Mouse (Mus musculus) forelimb bud, embryonic 11.5 days (tissue): ENCODE results near the gene P4hb.

Experiments used
- DNase-seq: peaks from one replicate; pipeline ENCODE4 v3.0.0-alpha.2; 2012; ENCODE audit warnings: low read depth, low spot score

The P4hb gene

DNA sequence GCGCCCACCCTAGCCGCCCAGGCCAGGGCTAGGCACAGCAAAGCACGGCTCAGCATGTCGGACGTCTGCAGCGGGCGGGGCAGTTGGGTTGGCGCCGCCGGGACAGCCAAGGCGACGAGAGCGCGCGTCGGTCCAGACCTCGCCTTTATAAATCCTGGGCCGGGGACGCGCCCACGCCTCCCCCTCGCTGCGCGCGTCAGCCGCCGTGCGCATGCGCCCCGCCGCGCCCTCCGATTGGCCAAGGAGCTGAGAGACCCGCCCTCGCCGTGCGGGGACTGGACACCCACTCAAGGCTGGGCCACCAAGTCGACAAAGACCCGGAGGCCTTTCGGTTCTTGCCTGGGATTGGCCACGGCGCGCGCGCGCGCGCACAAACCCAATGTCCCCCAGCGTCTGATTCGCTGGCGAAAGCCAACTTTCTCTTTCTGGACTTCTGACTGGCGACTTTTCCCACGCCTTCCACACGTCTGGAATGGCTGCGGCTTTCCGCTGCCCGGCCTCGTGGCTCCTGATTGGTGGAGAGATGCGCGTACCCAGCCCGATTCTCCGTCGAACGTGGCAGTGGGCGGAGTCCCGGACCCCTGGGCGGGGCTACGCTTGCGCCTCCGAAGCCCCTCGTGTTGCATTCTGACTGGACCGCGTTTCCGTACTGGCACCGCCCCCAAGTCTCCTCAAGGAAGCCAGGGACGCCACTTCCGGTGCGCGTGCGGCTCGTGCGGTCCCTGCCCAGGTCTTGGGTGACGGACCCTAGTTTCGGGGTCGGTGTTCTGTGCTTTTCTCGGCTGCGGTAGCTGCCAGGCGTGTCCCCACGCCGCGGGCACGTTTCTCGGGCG lies at the start of gene P4hb:
Gene P4hb, minus strand, starts transcription at position 502 of the 833 bp plus-strand sequence.
- peak; percentile 100 for DNase-seq

DNA sequence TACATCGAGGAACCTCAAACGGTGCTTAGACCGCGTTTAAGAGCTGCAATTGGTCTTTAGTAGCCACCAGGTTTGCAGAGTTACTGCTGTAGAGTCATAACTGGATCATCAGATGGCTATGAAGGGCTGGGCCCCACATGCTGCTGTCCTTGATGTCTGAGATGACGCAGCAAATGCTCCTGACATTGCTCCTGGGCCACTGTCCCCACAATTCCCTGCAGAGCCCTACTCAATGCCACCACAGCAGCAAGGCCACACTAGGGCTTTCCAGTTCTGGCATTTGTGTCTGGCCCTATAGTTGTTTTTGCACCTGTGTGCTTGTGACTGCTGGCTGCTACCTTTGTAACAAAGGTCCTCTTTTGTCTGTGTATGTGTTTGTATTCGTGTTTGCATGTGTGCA lies 49.8 kb upstream of the P4hb start:
- DNase-seq, result no peak

DNA sequence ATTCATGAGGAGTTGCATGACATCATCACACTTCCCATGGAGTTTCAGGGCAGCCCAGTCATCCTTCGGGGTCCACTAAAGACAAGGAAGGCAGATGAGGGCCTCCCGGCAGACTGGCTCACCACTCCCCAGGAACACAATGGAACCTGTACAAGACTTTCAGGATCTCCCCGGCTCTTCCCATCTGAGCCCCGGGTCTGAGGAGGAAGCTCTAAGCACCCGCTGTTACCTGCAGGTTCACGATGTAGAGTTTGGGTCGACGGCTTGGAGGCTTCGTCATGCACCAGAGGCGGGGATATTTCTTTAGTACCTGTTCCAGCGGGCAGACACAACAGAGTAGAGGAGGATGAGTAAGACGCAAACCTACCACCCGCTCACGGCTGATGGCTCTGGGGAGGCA lies 47.1 kb upstream of the P4hb start:
- no peak for DNase-seq

DNA sequence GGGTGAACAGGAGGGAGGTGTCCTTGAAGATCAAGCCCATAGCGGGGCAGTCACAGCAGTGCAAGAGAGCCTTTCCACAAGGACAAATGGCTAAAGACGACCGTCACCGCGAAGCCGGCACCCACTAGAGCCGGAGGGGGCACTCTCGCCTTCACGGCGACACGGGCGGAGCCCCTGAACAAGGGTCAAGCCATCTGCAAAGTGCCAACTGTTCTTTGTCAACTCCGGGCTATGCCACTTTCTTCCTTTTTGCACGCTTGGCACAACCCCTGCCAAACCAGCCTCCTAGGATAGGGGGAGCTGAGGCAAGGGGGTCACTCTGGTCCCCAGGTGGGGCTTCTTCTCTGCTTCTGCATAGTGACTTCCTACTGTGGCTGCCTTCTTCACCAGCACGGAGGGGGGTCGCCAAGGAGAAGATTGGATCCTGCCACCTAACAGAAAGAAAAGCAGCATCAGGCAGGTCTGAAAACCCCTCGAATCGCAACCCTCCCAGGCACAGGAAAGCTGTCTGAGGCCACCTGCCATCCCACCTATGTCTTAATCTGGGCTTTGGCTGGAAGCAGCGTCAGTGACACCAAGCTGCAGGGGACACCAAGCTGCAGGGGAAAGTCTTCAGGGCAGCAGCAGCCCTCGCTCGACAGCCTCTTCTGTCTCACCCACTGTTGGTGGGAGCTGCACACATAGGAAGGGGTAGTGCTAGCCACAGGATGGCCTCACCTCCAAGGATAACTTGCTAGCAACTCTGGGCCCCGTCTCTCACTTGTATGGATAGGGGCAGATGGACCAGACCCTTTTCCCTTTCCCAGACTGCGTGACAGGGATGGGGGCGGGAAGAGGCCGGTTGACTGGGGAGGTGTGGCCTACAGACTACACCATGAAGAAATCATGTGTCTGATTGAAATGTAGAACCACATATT lies 45.8 kb upstream of the P4hb start:
- DNase-seq, result no peak

DNA sequence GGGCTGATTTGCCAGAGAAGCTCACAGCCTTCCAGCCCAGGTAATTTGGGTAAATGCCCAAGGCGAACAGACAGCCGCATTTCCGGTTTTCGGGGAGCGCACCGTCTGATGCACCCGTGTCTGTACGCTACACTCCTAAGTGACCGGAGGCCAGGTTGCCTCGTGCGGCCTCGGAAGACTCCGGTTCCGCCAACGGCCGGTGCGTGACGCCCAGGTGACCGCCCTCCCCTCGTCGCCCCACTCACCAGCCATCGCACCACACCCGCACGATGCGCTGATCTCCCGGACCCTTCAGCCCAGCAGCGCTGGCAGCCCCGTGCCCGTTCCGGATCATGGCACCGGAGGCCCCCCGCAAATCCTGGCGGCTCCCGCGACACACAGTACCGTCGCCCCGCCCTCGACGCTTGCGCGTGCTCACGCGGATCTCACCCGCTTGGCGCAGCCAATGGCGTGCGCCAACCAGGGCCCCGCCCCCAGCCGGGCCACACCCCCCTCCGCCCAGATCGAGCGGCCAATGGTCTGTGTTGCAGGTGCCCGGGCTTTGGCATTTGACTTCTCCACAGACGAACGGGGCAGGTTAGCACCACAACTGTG lies 44.6 kb upstream of the P4hb start, which contains the start of gene Pcyt2:
Gene Pcyt2, minus strand, starts transcription at position 418 of the 594 bp plus-strand sequence.
- DNase-seq, result peak; percentile 89

DNA sequence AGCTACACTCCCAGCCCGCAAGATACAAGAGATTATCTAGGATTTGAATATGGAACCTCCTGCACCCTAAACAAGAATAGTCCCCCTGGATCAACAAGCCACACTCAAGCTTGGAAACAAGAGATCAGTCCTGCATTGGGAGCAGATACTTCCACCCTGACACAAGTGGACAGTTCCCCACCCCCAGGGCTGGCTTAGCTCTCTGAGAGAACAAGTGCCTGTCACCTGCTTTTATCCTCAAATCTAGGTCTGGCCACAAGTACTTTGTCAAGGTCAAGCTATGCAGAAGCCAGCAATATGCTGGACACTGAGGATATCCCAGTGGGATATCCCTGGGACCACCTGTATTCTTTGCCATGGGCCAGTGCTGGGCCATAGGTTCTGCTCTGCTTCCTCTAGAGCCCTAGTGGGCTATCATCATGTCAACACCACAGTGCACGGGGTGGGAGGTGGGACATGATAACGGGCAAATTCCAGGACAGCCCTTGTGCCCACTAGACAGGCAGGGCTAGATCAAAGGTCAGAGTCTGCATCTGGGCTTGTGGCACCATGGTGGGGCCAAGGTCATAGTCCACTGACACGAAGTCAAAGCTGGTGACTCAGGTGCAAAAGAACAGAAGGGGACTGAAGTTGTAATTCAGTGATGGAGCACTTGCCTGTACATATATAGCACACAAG lies 43.7 kb upstream of the P4hb start:
- DNase-seq, result no peak

DNA sequence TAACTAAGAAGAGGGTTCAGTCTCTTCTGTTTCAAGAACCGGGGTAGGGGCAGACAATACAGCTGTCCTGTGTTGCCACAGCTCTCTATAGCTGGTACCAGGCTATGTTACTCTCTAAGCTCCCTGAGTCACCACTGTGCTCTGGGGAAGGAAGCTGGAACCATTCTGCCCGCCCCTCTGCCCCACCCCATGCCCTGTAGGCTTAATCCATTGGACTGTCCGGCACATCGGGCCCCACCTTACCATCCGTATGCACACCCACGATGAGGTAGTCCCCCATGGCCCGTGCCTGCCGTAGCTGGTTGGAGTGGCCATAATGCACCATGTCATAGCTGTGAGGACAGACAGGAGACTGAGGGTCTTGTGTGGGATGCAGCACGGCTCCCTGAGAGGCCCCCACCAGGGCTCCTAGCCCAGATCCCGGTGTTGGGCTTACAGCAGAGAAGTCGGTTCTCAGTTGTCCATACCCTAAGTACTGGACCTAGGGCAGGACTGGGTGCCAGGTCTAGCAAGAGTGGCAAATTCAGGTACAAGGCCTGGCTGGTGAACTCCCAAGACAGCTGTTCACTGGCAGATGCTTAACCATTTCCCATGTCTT lies 42.7 kb upstream of the P4hb start:
- DNase-seq, result no peak

DNA sequence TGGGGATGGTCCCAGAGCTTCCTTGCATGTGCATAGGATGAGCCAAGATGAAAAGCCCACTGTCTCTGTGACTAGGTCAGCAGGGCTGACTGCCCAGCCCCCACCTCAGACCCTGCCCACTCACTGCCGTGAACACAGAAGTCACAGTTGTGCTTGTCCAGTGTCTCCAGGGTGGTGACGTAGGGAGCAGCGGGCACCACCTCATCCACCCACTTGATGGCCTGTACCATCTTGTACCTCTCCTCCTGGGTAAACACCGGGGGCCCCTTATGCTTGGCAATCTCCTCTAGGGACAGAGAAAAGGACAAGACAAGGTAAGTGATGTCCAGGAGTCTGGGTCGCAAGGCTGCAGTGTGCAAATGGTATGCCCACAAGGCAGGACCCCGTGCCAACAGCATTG lies 42.1 kb upstream of the P4hb start:
- DNase-seq, result no peak

DNA sequence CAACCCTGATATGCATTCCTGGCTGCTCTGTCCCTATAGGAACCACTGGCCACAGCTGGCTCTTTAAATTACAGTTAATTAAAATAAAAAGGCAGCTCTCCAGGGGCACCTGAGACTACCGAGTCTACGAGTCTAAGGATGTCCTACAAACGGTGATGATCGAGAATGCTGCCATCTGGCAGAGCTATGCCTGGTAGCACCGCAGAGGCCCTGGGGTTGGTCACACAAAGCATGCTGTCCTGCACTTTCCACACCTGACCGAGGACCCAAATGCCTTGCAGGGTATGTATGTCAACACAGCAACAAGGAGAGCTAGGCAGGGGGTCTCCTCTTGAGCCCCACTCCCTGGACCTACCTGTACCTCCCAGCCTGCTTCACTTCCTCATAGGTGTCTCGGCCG lies 40.9 kb upstream of the P4hb start:
- no peak for DNase-seq

DNA sequence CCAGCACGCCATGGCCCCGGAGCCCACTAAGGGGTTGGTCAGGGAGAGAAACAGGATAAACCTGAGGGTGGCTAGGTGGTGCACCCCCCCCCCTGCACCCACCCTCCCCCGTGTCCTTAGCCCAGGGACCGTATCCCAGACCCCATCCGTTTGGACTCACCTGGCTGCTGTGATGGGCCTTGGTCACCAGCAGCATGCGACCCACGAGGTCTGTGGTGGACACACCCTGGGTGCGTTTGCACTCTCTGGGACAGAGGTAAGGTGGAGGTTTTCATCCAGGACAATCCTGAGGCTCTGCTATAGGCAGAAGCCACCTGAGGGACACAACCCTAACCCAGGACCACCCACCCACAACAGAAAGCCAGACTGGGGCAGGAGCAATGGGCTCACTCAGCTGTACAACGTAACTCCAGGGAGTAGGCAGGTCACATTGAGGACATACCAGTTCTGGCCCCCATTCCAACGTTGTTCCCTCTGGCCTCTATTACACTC lies 40.5 kb upstream of the P4hb start:
- no peak for DNase-seq

DNA sequence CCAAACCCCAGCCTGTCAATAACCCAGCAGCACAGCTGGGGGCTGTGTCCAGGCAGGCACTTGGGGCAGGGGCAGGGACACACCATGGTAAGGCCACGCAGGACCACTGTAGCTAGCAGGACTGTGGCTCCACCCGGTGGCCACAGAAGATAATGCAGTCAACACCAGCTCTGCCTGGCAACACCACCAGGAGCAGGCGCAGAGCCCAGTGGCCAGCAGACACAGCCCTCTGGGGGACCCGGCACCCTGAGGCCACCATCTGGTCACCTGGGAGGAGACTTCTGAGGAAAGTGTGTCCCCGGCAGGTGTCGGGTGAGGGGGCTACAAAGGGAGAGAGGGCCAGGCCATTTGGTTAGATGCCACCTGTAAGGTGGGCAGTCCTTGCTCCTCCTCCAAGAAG lies 39.7 kb upstream of the P4hb start:
- DNase-seq, result peak; percentile 62

DNA sequence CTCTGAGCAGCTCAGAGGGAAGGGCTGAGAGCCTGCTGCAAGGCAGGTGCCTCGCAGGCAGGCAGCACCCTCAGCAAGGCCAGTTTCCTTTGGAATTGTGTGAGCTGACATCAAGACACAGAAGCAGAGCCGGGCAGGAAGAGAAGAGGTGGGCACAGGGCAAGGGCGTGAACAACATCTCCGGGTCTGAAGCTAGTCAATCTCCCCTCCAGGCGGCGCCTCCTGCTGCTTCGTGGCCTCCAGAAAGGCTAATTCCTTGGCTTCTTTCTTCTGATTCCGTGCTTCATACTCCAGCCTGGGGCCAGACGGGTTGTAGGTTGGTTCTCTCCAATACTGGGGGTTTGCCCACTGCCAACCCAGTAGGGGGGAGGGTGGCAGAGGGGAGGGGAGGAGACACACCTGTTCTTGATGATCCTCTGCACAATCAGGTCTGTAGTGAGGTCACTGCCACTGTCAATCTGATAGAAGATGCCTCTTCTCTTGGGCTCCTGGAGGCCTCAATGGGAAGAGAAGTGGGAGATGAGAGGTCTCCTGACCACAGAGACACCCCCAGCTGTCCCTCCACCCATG lies 37.5 kb upstream of the P4hb start:
- DNase-seq, result no peak

DNA sequence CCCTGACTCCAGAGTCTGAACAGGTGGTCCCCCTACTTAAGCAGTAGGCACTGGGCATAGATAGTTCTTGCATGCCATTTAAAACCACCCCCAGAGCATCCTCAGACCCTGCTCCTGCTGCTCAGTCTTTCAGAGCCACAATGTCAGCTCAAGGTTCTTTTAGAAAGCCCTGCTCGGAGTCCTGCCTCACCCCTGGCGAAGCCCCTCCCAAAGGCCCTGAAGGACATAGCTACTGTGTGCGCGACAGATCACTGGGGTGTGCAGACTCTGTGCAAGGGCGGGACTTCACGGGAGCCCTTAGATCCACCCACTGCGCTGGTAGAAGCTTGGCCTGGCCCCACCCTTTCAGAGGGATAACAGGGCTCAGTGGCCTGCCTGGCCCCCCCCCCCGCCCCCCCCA lies 36.2 kb upstream of the P4hb start:
- no peak for DNase-seq

DNA sequence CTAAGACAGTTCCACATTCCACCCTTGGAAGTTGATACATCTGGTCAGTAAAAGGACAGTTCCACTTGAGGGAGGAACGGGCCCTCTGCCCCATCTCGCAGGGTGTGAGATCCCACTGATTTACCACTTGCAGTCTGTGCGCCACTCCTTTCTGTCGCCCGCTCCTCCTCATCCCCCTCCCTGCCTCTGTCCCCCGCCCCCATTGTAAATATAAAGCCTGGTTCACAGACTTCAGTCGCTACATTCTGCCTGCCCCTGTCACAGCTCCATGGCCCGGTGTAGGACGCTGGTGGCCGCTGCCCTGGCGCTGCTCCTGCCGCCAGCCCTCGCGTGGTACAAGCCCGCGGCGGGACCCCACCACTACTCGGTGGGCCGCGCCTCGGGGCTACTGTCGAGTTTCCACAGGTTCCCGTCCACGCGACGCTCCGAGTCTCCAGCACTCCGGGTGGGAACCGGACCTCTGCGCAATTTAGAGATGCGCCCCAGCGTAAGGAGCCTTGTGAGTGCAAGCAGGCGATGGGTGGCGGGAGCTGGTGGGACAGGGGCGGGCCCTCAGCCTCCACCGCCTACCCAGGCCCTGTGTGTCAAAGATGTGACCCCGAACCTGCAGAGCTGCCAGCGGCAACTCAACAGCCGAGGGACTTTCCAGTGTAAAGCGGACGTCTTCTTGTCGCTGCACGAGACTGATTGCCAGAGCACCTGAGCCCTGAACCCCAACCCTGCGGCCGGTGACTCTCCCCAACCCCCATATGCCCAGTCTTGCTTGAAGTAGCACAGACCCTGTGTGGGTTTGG lies 35.4 kb upstream of the P4hb start, which contains the start of gene Npb:
Gene Npb, plus strand, starts transcription at position 237 of the 794 bp plus-strand sequence.
- DNase-seq, result no peak

DNA sequence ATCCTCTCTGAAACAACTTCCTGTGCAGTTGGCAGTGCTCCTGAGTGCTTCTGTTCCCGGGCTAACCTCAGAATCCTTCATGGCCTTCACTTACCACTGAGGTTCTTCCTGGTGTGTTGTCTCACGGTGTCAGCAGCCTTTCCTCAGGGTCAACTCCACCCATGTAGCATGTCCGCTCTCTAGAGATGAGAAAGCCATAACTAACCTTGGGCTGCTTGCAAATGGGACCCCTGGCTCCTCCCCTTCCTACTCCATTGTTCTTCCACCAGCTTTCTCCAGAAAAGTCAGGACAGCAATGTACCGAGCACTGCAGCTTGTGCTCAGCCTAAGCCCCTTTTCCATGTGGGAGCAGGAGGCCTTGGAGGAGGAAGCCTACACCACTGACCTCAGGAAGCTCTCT lies 33.7 kb upstream of the P4hb start:
- no peak for DNase-seq

DNA sequence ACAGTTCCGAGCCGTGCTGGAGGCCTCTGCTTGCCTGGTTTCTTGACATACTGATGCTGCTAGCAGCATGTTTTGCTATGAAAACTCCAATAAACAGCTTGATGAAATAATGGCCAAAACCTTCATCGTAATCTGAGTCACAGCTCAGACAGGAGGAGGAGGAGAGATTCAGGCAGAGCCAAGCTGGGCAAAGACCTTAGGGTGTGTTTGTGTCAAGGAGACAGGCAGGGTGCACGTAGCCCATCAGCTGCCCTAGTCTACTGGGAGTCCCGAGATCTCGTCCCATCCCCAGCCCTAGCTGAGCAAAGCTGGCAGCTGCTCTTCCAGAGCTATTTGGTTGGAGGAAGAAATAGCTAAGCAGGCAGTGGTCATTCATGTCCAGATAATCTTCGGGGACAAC lies 32.6 kb upstream of the P4hb start:
- no peak for DNase-seq

DNA sequence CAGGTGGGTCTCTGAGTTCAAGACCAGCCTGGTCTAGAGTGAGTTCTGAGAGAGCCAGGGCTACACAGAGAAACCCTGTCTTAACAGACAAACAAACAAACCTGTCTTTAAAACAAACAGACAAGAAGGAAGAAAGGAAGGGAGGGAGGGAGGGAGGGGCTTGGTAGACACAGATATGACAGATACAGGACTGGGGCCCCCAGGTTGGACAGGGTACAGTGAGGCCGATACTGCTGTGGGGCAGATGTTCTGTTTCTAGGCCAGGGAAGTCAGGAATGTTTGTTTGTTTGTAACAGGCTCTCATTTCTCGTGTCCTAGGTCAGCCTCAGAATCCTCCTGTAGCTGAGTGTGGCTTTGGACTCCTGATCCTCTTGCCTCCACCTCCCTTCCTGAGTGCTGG lies 30.5 kb upstream of the P4hb start:
- DNase-seq, result no peak

DNA sequence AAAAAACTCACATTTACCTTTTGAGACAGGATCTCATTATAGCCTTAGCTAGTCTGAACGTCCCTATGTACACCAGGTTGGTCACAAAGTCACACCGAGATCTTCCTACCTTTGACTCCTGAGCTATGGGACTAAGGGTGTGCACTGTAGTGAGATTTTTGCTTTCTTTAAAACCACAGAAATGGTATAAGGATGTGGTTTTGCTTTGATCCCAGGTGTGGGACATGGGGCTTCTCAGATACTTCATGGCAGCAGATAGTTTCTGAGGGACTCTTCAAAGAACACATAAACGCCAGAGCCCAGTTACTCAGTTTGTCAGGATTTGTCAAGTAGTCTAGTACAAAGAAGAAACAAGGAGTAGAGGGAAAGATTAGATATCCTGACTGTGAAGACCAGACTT lies 27.7 kb upstream of the P4hb start:
- DNase-seq, result no peak

DNA sequence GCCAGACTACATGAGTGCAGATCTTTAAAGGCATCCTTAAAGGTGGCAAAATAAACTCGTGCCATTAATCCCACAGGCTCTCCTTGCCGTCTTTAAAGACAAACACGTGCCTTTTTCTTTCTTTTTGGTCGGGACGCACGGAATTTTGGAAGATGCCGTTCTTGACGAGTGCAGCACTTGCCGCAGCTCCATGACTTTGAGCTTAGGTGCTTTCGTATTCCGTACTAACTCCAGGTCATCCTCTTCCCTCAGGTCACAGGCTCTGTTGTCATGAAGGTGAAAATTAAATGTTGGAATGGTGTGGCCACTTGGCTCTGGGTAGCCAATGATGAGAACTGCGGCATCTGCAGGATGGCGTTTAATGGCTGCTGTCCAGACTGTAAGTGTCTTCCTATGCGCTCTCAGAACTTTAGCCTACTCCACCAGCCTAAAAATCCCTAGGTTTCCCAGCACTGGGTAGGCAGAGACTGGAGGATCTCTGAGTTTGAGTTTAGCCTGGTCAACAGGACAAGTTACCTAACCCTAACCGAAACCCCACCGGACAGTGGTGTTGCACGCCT lies 26.0 kb upstream of the P4hb start:
- DNase-seq, result no peak
